In the genomic region with DNA sequence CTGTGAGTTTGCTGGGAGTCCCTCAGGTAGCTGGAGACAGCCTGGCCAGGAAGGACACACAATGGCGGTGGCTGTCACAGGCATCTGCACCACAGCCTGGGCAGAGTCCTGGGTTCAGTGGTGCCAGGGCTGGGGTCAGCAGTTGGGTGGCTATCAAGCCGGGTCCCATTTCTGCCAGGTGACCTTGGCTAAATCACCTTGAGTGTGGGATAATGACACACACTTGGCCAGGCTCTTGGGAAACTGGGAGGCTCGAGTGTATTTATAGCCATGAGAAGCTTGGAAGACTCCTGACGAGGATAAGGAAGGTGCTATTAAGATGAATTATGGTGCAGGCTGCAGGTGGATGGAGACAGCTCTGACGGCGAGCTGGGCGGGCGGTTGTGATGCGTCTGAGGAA, we compare ENCODE assay signal across 31 mouse cellular contexts. TPM values are rescaled to one million over a fixed set of nuclear protein-coding genes. Genes with fewer than 3 reads are reported as not detected.
DNase-seq lines count a peak whose midpoint lies in the region; ATAC-seq and TF ChIP-seq lines count a peak whose summit lies in the region.
"Had no signal": no experiment of that assay in that cellular context is flagged by ENCODE, and none has a peak within 500 bp of the region (broad histone marks: within the 10 kb centered on the region; RNA-seq: fewer than 3 reads in every experiment).

No protein-coding gene starts in this region.

- peak overlapping the region; percentile 83 for H3K27ac ChIP-seq in gastrocnemius, adult 2 months
- H3K27ac ChIP-seq: embryonic facial prominence, embryonic 10.5 days; embryonic facial prominence, embryonic 13.5 days; forebrain, embryonic 10.5 days; forebrain, embryonic 13.5 days; heart, adult 2 months; hindbrain, embryonic 10.5 days; hindbrain, embryonic 13.5 days; intestine, embryonic 15.5 days had no signal

- H3K4me3 ChIP-seq in gastrocnemius, adult 2 months, result no peak overlapping the region
- H3K4me3 ChIP-seq: embryonic facial prominence, embryonic 10.5 days; embryonic facial prominence, embryonic 13.5 days; erythroblast, embryonic 14.5 days; forebrain, embryonic 10.5 days; forebrain, embryonic 13.5 days; heart, adult 2 months; hindbrain, embryonic 10.5 days; hindbrain, embryonic 13.5 days; intestine, embryonic 15.5 days had no signal

- intact Hi-C loops in gastrocnemius, adult 2 months (cut with DNase I), result no loop called here
- intact Hi-C loops in gastrocnemius, postnatal 14 days (cut with DNase I; ENCODE audit: low total_unique reads), result no loop called here

- TF ChIP-seq CTCF in gastrocnemius, adult 2 months (IDR thresholded peaks at IDR 0.05), result no peak

- DNase-seq in gastrocnemius, adult 18-20 months (ENCODE audit: low spot score), result peak; percentile 81
- no peak for DNase-seq in gastrocnemius, postnatal 4 days (ENCODE audit: low spot score in 2 of 2)
- peak; percentile 84 for DNase-seq in gastrocnemius, adult 2 months
- DNase-seq in gastrocnemius, postnatal 14 days, result peak; percentile 44
- DNase-seq in skeletal muscle tissue, adult 2 months (ENCODE audit: low read depth, low spot score), result peak; percentile 84
- DNase-seq: adrenal gland, adult 2 months; adrenal gland, postnatal 14 days; cerebellum, adult 11-12 months; cerebellum, adult 8-10 months; cerebellum, postnatal 10 days; cerebellum, postnatal 36 days; embryo, embryonic 11 days; forebrain, postnatal 0 days; heart, adult 2 months; heart, postnatal 36 days; kidney, adult 11 months had no signal

- ATAC-seq in monocyte, adult 5-6 weeks (replicated peaks; ENCODE audit: insufficient number of reproducible peaks, low FRiP score, low TSS enrichment, poor library complexity, severe bottlenecking), result no peak
- ATAC-seq in erythroid progenitor cell, adult 5-6 weeks (replicated peaks; ENCODE audit: low FRiP score, poor library complexity, severe bottlenecking), result no peak
- no peak for ATAC-seq in megakaryocyte progenitor cell, adult 5-6 weeks (replicated peaks; ENCODE audit: poor library complexity)
- ATAC-seq: forebrain, embryonic 13.5 days; forebrain, postnatal 0 days; hindbrain, embryonic 16.5 days; intestine, embryonic 15.5 days had no signal

RNA-seq across cellular contexts. Expression of gene Padi3, which starts 5.8 kb away (rescaled TPM):
- 1 to 10 TPM; 1.4 TPM for total RNA-seq in gastrocnemius, adult 18-20 months (2021)
- under 1 TPM; 0.15 to 0.18 TPM for total RNA-seq in gastrocnemius, postnatal 4 days (2021)
- total RNA-seq in gastrocnemius, adult 2 months (2021), result 1 to 10 TPM; 1.1 to 6.9 TPM
- 1 to 10 TPM; 1.3 to 1.9 TPM for total RNA-seq in gastrocnemius, postnatal 14 days (2021)
- not detected in 3 replicates for total RNA-seq in monocyte, adult 5-6 weeks (2017)
- total RNA-seq in erythroid progenitor cell, adult 5-6 weeks (2015; ENCODE audit: low replicate concordance), result not detected in 2 replicates
- total RNA-seq in erythroid progenitor cell, adult 5-6 weeks (2017; ENCODE audit: low replicate concordance), result not detected in 2 replicates
- total RNA-seq in megakaryocyte progenitor cell, adult 5-6 weeks (2015), result not detected in 2 replicates
- total RNA-seq in megakaryocyte progenitor cell, adult 5-6 weeks (2017), result 0.07 and 0.46 TPM in 2 replicates
- total RNA-seq: adrenal gland, adult 2 months; adrenal gland, postnatal 14 days; adrenal gland, postnatal 4 days; forebrain, postnatal 0 days had no signal

RNA-seq across cellular contexts. Expression of gene Padi4, which starts 30.6 kb away (rescaled TPM):
- under 1 TPM in 1 of 2 experiments, not detected in 1; 0.09 TPM for total RNA-seq in gastrocnemius, adult 18-20 months (2021)
- under 1 TPM; 0.29 to 0.52 TPM for total RNA-seq in gastrocnemius, postnatal 4 days (2021)
- not detected for total RNA-seq in gastrocnemius, adult 2 months (2021)
- total RNA-seq in gastrocnemius, postnatal 14 days (2021), result under 1 TPM; 0.13 to 0.14 TPM
- total RNA-seq in monocyte, adult 5-6 weeks (2017), result 5.7 to 16.3 TPM (median 13.0 TPM) in 3 replicates
- 8.0 and 15.1 TPM in 2 replicates for total RNA-seq in erythroid progenitor cell, adult 5-6 weeks (2015; ENCODE audit: low replicate concordance)
- 4.1 and 15.1 TPM in 2 replicates for total RNA-seq in erythroid progenitor cell, adult 5-6 weeks (2017; ENCODE audit: low replicate concordance)
- 4.6 and 4.9 TPM in 2 replicates for total RNA-seq in megakaryocyte progenitor cell, adult 5-6 weeks (2015)
- 6.9 and 9.3 TPM in 2 replicates for total RNA-seq in megakaryocyte progenitor cell, adult 5-6 weeks (2017)
- total RNA-seq: forebrain, postnatal 0 days; G1E had no signal

RNA-seq across cellular contexts. Expression of gene Padi1, which starts 41.0 kb away (rescaled TPM):
- under 1 TPM; 0.07 to 0.21 TPM for total RNA-seq in gastrocnemius, adult 18-20 months (2021)
- not detected for total RNA-seq in gastrocnemius, postnatal 4 days (2021)
- under 1 TPM in 1 of 2 experiments, not detected in 1; 0.22 TPM for total RNA-seq in gastrocnemius, adult 2 months (2021)
- total RNA-seq in gastrocnemius, postnatal 14 days (2021), result under 1 TPM; 0.07 to 0.08 TPM
- total RNA-seq in monocyte, adult 5-6 weeks (2017), result 0.29 to 0.86 TPM in 2 of 3 replicates, not detected in the other
- not detected in 2 replicates for total RNA-seq in erythroid progenitor cell, adult 5-6 weeks (2015; ENCODE audit: low replicate concordance)
- not detected in 2 replicates for total RNA-seq in erythroid progenitor cell, adult 5-6 weeks (2017; ENCODE audit: low replicate concordance)
- total RNA-seq in megakaryocyte progenitor cell, adult 5-6 weeks (2015), result 0.05 TPM in 2 replicates
- total RNA-seq in megakaryocyte progenitor cell, adult 5-6 weeks (2017), result not detected in 2 replicates
- total RNA-seq: adrenal gland, adult 2 months; adrenal gland, postnatal 14 days; adrenal gland, postnatal 4 days; granulocyte monocyte progenitor cell, adult 5-6 weeks; heart, adult 2 months; heart, postnatal 36 days had no signal

Comparison
In these comparisons a context has a peak if more than half of its experiments do, and no peak if none do; other contexts are left out.
1. DNase-seq: peak in gastrocnemius, adult 18-20 months (single experiment), gastrocnemius, adult 2 months (single experiment), gastrocnemius, postnatal 14 days (single experiment) and skeletal muscle tissue, adult 2 months (single experiment); none in gastrocnemius, postnatal 4 days (0 of 2).